Mouse (Mus musculus) liver, embryonic 14.5 days (tissue): ENCODE results near the gene Olfr461. TPM values are rescaled to one million over a fixed set of nuclear protein-coding genes. Genes with fewer than 3 reads are reported as not detected.

Experiments used
- ATAC-seq: fragments of 200-750 bp; cut with Nextera tagmentation; 2 replicates; pipeline ENCODE4 v1.8.0; 2017; ENCODE audit warnings: moderate number of reproducible peaks, mild to moderate bottlenecking, moderate library complexity; ENCODE audit not compliant: insufficient read depth
- DNase-seq, 3 experiments: peaks; one replicate each; pipeline ENCODE4 v3.0.0-alpha.2; 2012 to 2013; ENCODE audit warnings: low read depth in 3 of 3, low spot score in 3 of 3
- H3K27ac ChIP-seq: fragments of 300-500 bp; sonication (generic); 2 replicates; pipeline ENCODE4 v1.5.1; 2014; ENCODE audit warnings: moderate library complexity, mild to moderate bottlenecking, control low read depth, inconsistent platforms
- H3K27me3 ChIP-seq: fragments of 300-500 bp; sonication (generic); 2 replicates; pipeline ENCODE4 v1.6.1; 2014; ENCODE audit warnings: mild to moderate bottlenecking, low read length, moderate library complexity; ENCODE audit not compliant: control insufficient read depth, insufficient read depth
- H3K36me3 ChIP-seq: fragments of 300-500 bp; sonication (generic); replicated peaks from 2 replicates; pipeline ENCODE4 v1.6.1; 2014; ENCODE audit warnings: low read depth; ENCODE audit not compliant: control insufficient read depth, insufficient read depth
- H3K4me1 ChIP-seq, 2 experiments: fragments of 200-500 bp in 1 of 2; fragments of 300-500 bp in 1 of 2; sonication (generic) in 1 of 2; replicated peaks; 2 replicates each; pipeline ENCODE4 v1.6.1; 2012 to 2014; ENCODE audit warnings: antibody characterized with exemption in 1 of 2, inconsistent platforms in 1 of 2, low read length in 1 of 2; ENCODE audit not compliant: control insufficient read depth in 2 of 2, insufficient read depth in 2 of 2
- H3K4me2 ChIP-seq: fragments of 300-500 bp; sonication (generic); 2 replicates; pipeline ENCODE4 v1.6.1; 2014; ENCODE audit warnings: low read depth, mild to moderate bottlenecking, control low read depth, moderate library complexity
- H3K4me3 ChIP-seq, 2 experiments: fragments of 200-500 bp in 1 of 2; fragments of 300-500 bp in 1 of 2; sonication (generic) in 1 of 2; 2 replicates each; pipeline ENCODE4 v1.5.1; 2012 to 2014; ENCODE audit warnings: low read depth in 2 of 2, low read length in 2 of 2, mild to moderate bottlenecking in 2 of 2, control low read depth in 1 of 2, inconsistent platforms in 1 of 2, moderate library complexity in 1 of 2; ENCODE audit not compliant: insufficient read depth in 1 of 2
- H3K9ac ChIP-seq: fragments of 300-500 bp; sonication (generic); replicated peaks from 2 replicates; pipeline ENCODE4 v1.6.1; 2014; ENCODE audit warnings: mild to moderate bottlenecking, control low read depth, moderate library complexity
- H3K9me3 ChIP-seq: fragments of 300-500 bp; sonication (generic); 2 replicates; pipeline ENCODE4 v1.6.1; 2016; ENCODE audit warnings: low read length, mixed read lengths; ENCODE audit not compliant: control insufficient read depth
- CTCF ChIP-seq: IDR thresholded peaks from 2 replicates; pipeline ENCODE4 v1.5.1; 2016; ENCODE audit warnings: antibody characterized with exemption, low read depth, control low read depth
- EP300 ChIP-seq: IDR thresholded peaks from 2 replicates; pipeline ENCODE4 v1.6.1; 2016; ENCODE audit warnings: antibody characterized with exemption, low read depth
- WGBS: fragments of 180-500 bp; shearing (Covaris S2); extraction: QIAGEN DNeasy Blood & Tissue Kit; methylation state at CpG from one replicate; pipeline ENCODE4 v1.1.7; 2014; ENCODE audit not compliant: insufficient replicate concordance; 5-methylcytosine and 5-hydroxymethylcytosine counted together
- polyA plus RNA-seq, 2 experiments: library from polyadenylated mRNA; depleted of rRNA in 1 of 2; stranded (reverse) in 1 of 2; unstranded in 1 of 2; fragments of >200 nt; fragmentation: Nextera tagmentation in 1 of 2; extraction: Ambion mirVana in 1 of 2; gene quantifications; 2 replicates each; pipeline versions ENCODE4 v1.2.1 to v1.2.3; 2012 to 2014

The Olfr461 gene
- polyA plus RNA-seq, 2 experiments = not detected

- no peak for ATAC-seq
- H3K4me2 ChIP-seq = no peak overlapping the region
- H3K4me1 ChIP-seq = no peaks in the 10 kb centered on the region
- H3K36me3 ChIP-seq = no peaks in the 10 kb centered on the region
- no peak overlapping the region for H3K4me3 ChIP-seq
- H3K27me3 ChIP-seq = no peaks in the 10 kb centered on the region
- DNase-seq = no peak
- 47% methylated on average over 6 of the region's 6 CpGs for WGBS
- H3K9me3 ChIP-seq = no peaks in the 10 kb centered on the region
- TF ChIP-seq CTCF (no peak), EP300 (no peak)
- H3K27ac ChIP-seq = no peak overlapping the region
- H3K9ac ChIP-seq = no peak overlapping the region
These were observed 29.5 kb upstream of the Olfr461 start for GRCm38 (mm10) chr6:40584336-40584735.

- Histone ChIP-seq H3K4me3 (no peak overlapping the region), H3K4me2 (no peak overlapping the region), H3K4me1 (no peaks in the 10 kb centered on the region), H3K9me3 (no peaks in the 10 kb centered on the region), H3K27ac (no peak overlapping the region), H3K27me3 (no peaks in the 10 kb centered on the region), H3K36me3 (no peaks in the 10 kb centered on the region), H3K9ac (no peak overlapping the region)
- no peak for ATAC-seq
- peak in 1 of 3 experiments; percentile 24 for DNase-seq
- WGBS = 41% methylated on average over 1 of the region's 1 CpGs
- no peak for TF ChIP-seq EP300
- TF ChIP-seq CTCF = no peak
These were observed 21.5 kb upstream of the Olfr461 start for GRCm38 (mm10) chr6:40576305-40576704.

- Histone ChIP-seq H3K9me3 (no peaks in the 10 kb centered on the region), H3K4me3 (no peak overlapping the region), H3K27me3 (no peaks in the 10 kb centered on the region), H3K4me1 (no peaks in the 10 kb centered on the region), H3K36me3 (no peaks in the 10 kb centered on the region), H3K27ac (no peak overlapping the region), H3K9ac (no peak overlapping the region), H3K4me2 (no peak overlapping the region)
- ATAC-seq (no peak), DNase-seq (no peak)
- no peak for TF ChIP-seq CTCF
- TF ChIP-seq EP300 = no peak
- 32% methylated on average over 3 of the region's 3 CpGs for WGBS
These were observed 18.8 kb upstream of the Olfr461 start for GRCm38 (mm10) chr6:40573618-40574017.

- Histone ChIP-seq H3K36me3 (no peaks in the 10 kb centered on the region), H3K9me3 (no peaks in the 10 kb centered on the region), H3K27ac (no peak within 1 kb of the TSS), H3K9ac (no peak within 1 kb of the TSS), H3K4me2 (no peak within 1 kb of the TSS), H3K27me3 (no peaks in the 10 kb centered on the region), H3K4me3 (no peak within 1 kb of the TSS), H3K4me1 (no peaks in the 10 kb centered on the region)
- TF ChIP-seq EP300 (no peak), CTCF (no peak)
- ATAC-seq = no peak
- DNase-seq = no peak
- WGBS = 71% methylated on average over 3 of the region's 3 CpGs
These were observed 14.3 kb upstream of the Olfr461 start, which contains the start of gene Olfr460 for GRCm38 (mm10) chr6:40569187-40569586. Olfr460 (plus strand) TSS chr6:40569487.

- Histone ChIP-seq H3K9ac (no peak overlapping the region), H3K4me2 (no peak overlapping the region), H3K27me3 (no peaks in the 10 kb centered on the region), H3K36me3 (no peaks in the 10 kb centered on the region), H3K4me1 (no peaks in the 10 kb centered on the region), H3K4me3 (no peak overlapping the region), H3K9me3 (no peaks in the 10 kb centered on the region), H3K27ac (no peak overlapping the region)
- 58% methylated on average over 10 of the region's 10 CpGs for WGBS
- no peak for ATAC-seq
- DNase-seq = no peak
- no peak for TF ChIP-seq CTCF
- TF ChIP-seq EP300 = no peak
These were observed 10.2 kb downstream of the Olfr461 start for GRCm38 (mm10) chr6:40544690-40545089.
